Mouse (Mus musculus) heart, embryonic 13.5 days (tissue): ENCODE data around the gene Prn. TPM values are rescaled to one million over a fixed set of nuclear protein-coding genes. Genes with fewer than 3 reads are reported as not detected.

Source experiments
- ATAC-seq: fragments of 200-750 bp; cut with Nextera tagmentation; 2 replicates; pipeline ENCODE4 v1.8.0; 2017; ENCODE audit warnings: moderate TSS enrichment; ENCODE audit not compliant: insufficient number of reproducible peaks, low FRiP score, low TSS enrichment; ENCODE audit errors: extremely low read depth
- H3K27ac ChIP-seq: fragments of 300-500 bp; sonication (generic); replicated peaks from 2 replicates; pipeline ENCODE4 v1.5.1; 2015; ENCODE audit warnings: moderate library complexity, mild to moderate bottlenecking, inconsistent platforms
- H3K27me3 ChIP-seq: fragments of 300-500 bp; sonication (generic); replicated peaks from 2 replicates; pipeline ENCODE4 v1.6.1; 2015; ENCODE audit warnings: mild to moderate bottlenecking, inconsistent platforms
- H3K36me3 ChIP-seq: fragments of 300-500 bp; sonication (generic); 2 replicates; pipeline ENCODE4 v1.6.1; 2015; ENCODE audit warnings: mild to moderate bottlenecking, inconsistent platforms
- H3K4me1 ChIP-seq: fragments of 300-500 bp; sonication (generic); 2 replicates; pipeline ENCODE4 v1.6.1; 2015; ENCODE audit warnings: inconsistent platforms
- H3K4me2 ChIP-seq: fragments of 300-500 bp; sonication (generic); 2 replicates; pipeline ENCODE4 v1.6.1; 2015; ENCODE audit warnings: inconsistent platforms, mild to moderate bottlenecking, moderate library complexity
- H3K4me3 ChIP-seq: fragments of 300-500 bp; sonication (generic); 2 replicates; pipeline ENCODE4 v1.5.1; 2015; ENCODE audit warnings: moderate library complexity, mild to moderate bottlenecking, inconsistent platforms
- H3K9ac ChIP-seq: fragments of 300-500 bp; sonication (generic); 2 replicates; pipeline ENCODE4 v1.6.1; 2015; ENCODE audit warnings: inconsistent platforms, mild to moderate bottlenecking, moderate library complexity
- H3K9me3 ChIP-seq: fragments of 300-500 bp; sonication (generic); 2 replicates; pipeline ENCODE4 v1.6.1; 2016; ENCODE audit warnings: inconsistent platforms
- WGBS: fragments of 180-500 bp; shearing (Covaris S2); methylation state at CpG from one replicate; pipeline ENCODE4 v1.1.7; 2015; ENCODE audit warnings: mixed read lengths; 5-methylcytosine and 5-hydroxymethylcytosine counted together
- polyA plus RNA-seq: library from polyadenylated mRNA; unstranded; fragments of >200 nt; fragmentation: Nextera tagmentation; extraction: Ambion mirVana; gene quantifications from 2 replicates; pipeline ENCODE4 v1.2.1, GENCODE M21; 2015

Prn gene
- polyA plus RNA-seq, 1 experiment from 2014 or later, result not detected

DNA sequence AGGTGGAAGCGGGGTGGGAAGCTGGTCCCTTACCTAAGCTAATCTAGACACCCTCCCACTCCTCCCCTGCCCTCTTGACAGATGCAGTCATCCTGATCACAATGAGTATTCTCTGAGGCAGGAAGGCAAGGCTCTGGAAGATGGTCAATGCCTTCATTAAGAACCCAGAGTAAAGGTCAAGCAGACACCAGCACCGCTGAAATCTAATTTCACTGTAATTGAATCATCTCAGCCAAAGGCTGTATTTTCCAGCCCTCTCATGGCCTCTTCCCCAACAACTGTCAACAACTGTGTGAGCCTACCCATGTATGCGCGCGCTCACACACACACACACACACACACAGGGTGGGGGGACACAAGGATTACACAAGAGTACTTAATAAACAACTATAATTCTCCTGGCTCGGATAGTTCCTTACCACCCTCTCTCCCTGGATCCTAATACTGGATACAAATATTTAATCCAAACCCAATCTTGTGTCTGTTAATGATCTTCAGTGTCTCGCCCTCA, 1.4 kb upstream of the Prn start:
- Histone ChIP-seq H3K4me3 (no peak overlapping the region), H3K27ac (no peak overlapping the region), H3K4me2 (no peak overlapping the region), H3K36me3 (peaks cover 7% of the 10 kb centered on the region), H3K9me3 (no peaks in the 10 kb centered on the region), H3K9ac (no peak overlapping the region), H3K4me1 (peaks cover 61% of the 10 kb centered on the region), H3K27me3 (no peaks in the 10 kb centered on the region)
- 85% methylated on average over 7 of the region's 7 CpGs for WGBS
- ATAC-seq, result no peak

DNA sequence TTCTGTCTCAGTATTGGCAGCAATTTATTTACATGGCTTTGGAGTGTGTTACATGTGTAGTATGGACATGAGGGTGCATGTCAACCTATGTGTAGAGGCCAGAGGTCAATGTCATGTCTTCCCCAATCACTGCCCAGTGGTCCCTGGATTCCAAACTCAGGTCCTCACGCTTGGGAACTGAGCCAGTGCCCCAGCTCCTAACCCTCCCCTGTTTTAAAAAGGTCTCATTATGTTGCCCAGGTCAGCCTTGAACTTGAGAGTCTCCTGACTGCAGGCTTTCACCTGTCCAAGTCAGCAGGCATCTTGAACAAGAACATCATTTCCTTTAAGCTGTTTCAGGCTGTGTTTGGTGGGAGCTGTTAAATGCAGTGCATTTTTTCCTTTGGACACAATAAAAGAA, 851 bp upstream of the Prn start:
- Histone ChIP-seq H3K4me2 (peak overlapping the region; percentile 83; the same call in 1 of the 2 replicates), H3K4me3 (peak overlapping the region; percentile 83; the same call in 1 of the 2 replicates), H3K27ac (no peak overlapping the region), H3K4me1 (peaks cover 57% of the 10 kb centered on the region), H3K9me3 (no peaks in the 10 kb centered on the region), H3K36me3 (peaks cover 12% of the 10 kb centered on the region), H3K9ac (no peak overlapping the region), H3K27me3 (no peaks in the 10 kb centered on the region)
- no peak for ATAC-seq
- 93% methylated on average over 1 of the region's 1 CpGs for WGBS

DNA sequence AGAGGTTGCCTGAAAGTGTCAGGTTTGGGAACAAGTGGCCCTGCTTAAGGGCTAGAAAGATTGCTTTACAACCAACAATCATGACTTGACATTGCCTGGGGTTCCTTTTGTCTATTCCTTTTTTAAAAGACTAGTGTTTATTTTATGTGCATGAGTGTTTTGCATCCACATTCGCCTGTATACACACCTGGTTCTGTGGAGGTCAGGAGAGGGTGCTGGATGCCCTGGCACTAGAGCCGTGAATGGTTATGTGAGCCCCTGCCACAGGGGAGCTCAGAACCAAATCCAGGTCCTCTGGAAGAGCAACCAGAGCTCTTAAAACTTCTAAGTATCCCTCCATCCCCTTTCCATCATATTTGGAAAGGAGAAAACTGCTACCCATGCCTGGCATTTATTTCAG, 1.1 kb downstream of the Prn start:
- no peak for ATAC-seq

DNA sequence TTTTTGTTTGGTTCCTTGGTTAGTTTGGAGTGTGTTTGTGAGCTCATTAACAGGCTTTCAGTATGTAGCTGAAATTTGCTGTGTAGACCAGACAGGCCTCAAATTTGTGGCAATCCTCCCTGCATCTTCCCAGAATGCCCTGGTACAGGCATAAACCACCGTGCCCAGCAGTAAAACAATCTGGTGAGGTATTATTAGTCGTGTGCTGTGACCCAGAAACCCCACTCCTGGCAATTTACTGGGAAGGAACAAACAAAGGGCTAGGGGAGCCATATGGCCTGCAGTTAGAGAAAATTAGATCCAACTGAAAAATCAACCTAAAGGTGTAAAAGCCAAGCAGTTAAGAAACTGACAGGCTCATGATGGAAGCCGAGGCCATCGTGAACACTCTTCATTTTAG, 1.6 kb downstream of the Prn start:
- ATAC-seq, result no peak
- no peaks in the 10 kb centered on the region for H3K9me3 ChIP-seq
- H3K4me2 ChIP-seq, result peak overlapping the region; percentile 83
- peak overlapping the region; percentile 92 for H3K9ac ChIP-seq
- peaks cover 37% of the 10 kb centered on the region for H3K4me1 ChIP-seq
- peaks cover 27% of the 10 kb centered on the region for H3K36me3 ChIP-seq
- peak overlapping the region; percentile 83 for H3K4me3 ChIP-seq
- no peaks in the 10 kb centered on the region for H3K27me3 ChIP-seq
- 61% methylated on average over 4 of the region's 4 CpGs for WGBS
- no peak overlapping the region for H3K27ac ChIP-seq

More for the DNA sequence above, 1.1 kb downstream of the Prn start:
- H3K9me3 ChIP-seq, result no peaks in the 10 kb centered on the region
- H3K36me3 ChIP-seq, result peaks cover 22% of the 10 kb centered on the region
- H3K27ac ChIP-seq, result no peak overlapping the region
- H3K4me3 ChIP-seq, result peak overlapping the region; percentile 83
- no peaks in the 10 kb centered on the region for H3K27me3 ChIP-seq
- peak overlapping the region; percentile 92 for H3K9ac ChIP-seq
- WGBS, result 71% methylated on average over 2 of the region's 2 CpGs
- peak overlapping the region; percentile 83 for H3K4me2 ChIP-seq
- H3K4me1 ChIP-seq, result peaks cover 38% of the 10 kb centered on the region

DNA sequence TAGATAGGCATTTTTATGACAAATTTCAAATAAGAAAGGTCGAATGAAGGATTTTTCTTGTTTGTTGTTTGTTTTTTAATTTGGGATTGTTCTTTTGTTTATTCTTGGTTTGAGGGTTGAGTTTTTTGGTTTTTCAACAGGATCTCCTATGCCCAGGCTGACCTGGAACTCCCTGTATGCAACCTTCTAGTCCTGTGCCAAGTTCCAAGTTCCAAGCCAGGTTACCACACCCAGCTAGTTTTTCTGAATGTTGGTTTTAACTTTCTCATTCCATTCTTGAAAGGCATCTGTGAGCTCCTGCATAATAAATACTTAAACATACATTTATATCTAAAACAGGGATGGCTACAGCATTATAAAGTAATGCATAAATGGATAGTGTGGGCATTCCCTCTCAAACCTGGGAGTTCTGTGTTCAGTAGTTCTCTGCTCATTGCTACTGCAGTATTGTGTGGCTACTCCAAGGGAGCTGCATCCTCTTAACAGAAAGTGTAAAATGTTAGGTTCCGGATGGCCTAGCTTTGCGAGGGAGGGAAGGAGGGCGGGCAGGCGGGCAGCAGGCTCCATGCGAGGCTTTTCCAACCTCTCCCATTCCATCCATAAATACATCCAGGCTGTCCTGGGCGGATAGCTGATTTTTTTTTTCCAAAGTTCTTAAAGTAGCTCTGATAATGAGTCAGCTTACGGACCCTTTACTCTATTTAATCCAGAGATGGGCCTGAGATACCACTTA, 2.9 kb downstream of the Prn start:
- no peak overlapping the region for H3K9ac ChIP-seq
- no peak for ATAC-seq
- WGBS, result 71% methylated on average over 8 of the region's 8 CpGs
- H3K4me1 ChIP-seq, result peaks cover 37% of the 10 kb centered on the region
- peaks cover 32% of the 10 kb centered on the region for H3K36me3 ChIP-seq
- H3K9me3 ChIP-seq, result no peaks in the 10 kb centered on the region
- no peak overlapping the region for H3K4me2 ChIP-seq
- H3K27ac ChIP-seq, result no peak overlapping the region
- H3K27me3 ChIP-seq, result no peaks in the 10 kb centered on the region
- H3K4me3 ChIP-seq, result no peak overlapping the region

DNA sequence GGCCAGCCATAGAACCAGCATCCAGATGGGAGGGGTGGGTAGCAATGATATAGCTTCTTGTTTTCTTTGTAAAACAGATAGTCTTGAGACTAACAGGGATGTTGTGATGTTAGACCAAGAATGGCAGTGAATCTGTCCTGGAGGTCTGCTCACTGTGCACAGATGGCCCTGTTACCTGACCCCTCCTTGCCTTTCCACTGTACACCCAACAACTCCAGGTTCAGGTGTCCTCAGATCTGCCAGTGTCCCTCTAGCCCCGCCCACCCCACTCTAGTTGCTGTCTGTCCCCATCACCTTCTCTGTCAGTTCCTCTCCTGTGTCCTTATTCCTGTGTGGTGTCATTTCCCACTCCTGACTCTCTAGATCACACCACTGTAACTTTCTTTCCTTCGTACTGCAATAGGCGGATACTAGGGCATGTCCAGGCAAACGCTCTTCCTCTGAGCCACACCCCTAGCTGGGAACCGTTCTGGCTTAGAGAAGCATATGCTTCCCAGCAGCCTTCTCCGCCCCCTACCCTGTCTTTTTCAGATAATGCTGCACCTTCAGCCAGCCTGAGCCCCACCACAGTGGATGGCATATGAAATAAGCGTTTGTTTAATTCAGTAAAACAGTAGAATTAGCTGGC, 22.6 kb downstream of the Prn start:
- no peak overlapping the region for H3K4me2 ChIP-seq
- H3K27ac ChIP-seq, result no peak overlapping the region
- no peak for ATAC-seq
- H3K9ac ChIP-seq, result no peak overlapping the region
- H3K4me1 ChIP-seq, result peaks cover 35% of the 10 kb centered on the region
- 63% methylated on average over 7 of the region's 7 CpGs for WGBS
- no peaks in the 10 kb centered on the region for H3K27me3 ChIP-seq
- no peaks in the 10 kb centered on the region for H3K9me3 ChIP-seq
- H3K4me3 ChIP-seq, result no peak overlapping the region
- H3K36me3 ChIP-seq, result peaks cover 14% of the 10 kb centered on the region

DNA sequence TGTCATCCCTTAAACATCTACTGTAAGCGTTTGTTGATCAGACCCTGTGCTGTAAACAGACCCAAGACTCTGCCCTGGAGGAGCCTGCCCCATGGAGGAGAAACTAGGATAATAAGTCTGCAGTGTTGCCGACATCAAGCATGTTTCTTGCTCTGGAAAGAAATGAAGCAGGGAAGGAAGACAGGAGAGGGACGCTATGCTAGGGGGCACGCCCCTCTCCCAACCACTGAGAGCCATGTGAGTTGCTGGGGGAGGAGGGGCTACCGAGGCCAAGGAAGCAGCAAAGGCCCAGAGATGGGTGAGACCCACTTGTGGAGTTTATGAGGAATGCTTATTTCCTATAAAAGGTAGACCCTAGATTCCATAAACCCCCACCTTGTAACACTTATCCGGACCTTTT, 23.3 kb downstream of the Prn start:
- no peaks in the 10 kb centered on the region for H3K9me3 ChIP-seq
- WGBS, result 54% methylated on average over 6 of the region's 6 CpGs
- H3K36me3 ChIP-seq, result peaks cover 15% of the 10 kb centered on the region

DNA sequence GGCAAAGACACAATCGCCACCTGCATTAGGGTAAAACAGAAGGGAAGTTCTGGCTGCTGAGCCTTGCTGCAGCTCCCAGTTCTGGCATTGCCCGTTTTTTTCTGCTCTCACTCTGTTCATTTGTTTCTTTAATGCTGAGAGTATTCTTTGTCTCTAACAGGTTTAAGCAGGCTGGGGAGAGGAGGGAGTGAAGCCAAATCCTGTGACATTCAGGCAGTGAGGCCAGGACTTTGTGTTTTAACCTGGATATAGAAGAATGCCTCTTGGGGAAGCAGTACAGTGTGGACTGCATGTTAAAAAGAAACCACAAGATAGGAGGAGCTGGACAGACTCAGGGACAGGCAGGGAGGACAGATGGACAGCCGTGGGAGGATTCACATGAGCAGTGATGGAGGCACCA, 23.8 kb downstream of the Prn start:
- H3K27me3 ChIP-seq, result no peaks in the 10 kb centered on the region
- no peak overlapping the region for H3K4me2 ChIP-seq
- H3K4me1 ChIP-seq, result peaks cover 47% of the 10 kb centered on the region
- H3K9me3 ChIP-seq, result no peaks in the 10 kb centered on the region
- ATAC-seq, result no peak
- WGBS, result 76% methylated on average over 3 of the region's 3 CpGs
- peak overlapping the region; percentile 34; the same call in 1 of the 2 replicates for H3K9ac ChIP-seq
- H3K36me3 ChIP-seq, result peaks cover 15% of the 10 kb centered on the region
- peak overlapping the region; percentile 17 for H3K27ac ChIP-seq
- no peak overlapping the region for H3K4me3 ChIP-seq

More for the DNA sequence above, 23.3 kb downstream of the Prn start:
- Histone ChIP-seq H3K27ac (no peak overlapping the region), H3K4me3 (no peak overlapping the region), H3K27me3 (no peaks in the 10 kb centered on the region), H3K4me2 (no peak overlapping the region), H3K9ac (no peak overlapping the region), H3K4me1 (peaks cover 42% of the 10 kb centered on the region)
- no peak for ATAC-seq

DNA sequence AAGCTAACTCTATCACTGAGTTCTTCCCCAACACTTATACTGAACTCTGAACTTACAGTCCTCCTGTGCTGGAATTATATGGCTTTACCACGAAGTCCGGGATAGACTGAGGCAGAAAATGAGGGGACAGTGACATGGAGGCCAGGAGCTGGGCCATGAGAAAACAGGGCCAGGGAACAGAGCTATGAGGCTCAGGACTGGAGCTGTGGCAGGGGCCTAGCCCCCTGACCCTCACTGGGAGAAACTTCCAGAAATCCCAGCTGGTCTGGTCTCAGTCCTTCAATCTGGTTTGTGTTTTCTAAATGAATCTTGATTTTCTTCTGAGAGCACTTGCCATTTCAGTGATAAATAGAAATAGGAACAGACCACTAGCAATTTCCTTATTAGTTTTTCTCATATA, 24.5 kb downstream of the Prn start:
- H3K9ac ChIP-seq, result no peak overlapping the region
- H3K36me3 ChIP-seq, result peaks cover 15% of the 10 kb centered on the region
- WGBS, result 85% methylated on average over 2 of the region's 2 CpGs
- H3K4me2 ChIP-seq, result no peak overlapping the region
- H3K4me3 ChIP-seq, result no peak overlapping the region
- no peak overlapping the region for H3K27ac ChIP-seq
- ATAC-seq, result no peak
- H3K4me1 ChIP-seq, result peaks cover 47% of the 10 kb centered on the region
- no peaks in the 10 kb centered on the region for H3K9me3 ChIP-seq
- H3K27me3 ChIP-seq, result no peaks in the 10 kb centered on the region

DNA sequence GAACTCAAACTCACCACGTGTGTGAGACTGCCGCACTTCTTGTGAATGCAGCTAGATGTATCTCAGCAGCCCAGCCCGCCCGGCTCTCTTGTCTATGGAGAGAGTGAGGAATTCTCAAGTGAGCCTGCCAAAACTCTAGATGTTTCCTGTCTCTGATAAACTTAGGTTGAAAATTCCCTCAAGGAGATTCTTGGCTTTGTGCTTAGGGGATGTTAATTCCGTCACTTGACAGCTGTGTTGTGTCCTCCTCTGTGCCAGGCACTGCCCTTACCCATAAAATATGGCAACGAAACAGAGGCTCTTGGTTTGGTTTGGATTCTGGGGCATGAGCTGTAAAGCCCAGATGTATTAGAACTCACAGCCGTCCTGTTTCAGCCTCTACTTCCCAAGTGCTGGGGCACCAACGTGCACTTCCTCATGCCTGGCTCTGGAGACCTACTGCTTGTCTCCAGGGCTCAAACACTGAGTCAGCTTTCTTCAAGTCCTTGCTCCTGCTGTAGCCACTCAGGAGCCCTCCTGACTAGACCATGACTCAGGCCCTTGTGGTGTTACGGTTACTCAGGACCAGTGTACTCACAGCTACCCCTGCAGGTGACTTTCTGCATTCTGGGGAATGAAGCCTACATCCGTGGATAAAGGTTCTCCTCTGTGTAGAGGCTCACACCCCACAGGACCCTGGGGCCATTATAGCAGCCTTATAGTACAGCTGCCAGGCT, 25.8 kb downstream of the Prn start:
- H3K4me2 ChIP-seq, result no peak overlapping the region
- H3K4me1 ChIP-seq, result peaks cover 47% of the 10 kb centered on the region
- peaks cover 15% of the 10 kb centered on the region for H3K36me3 ChIP-seq
- peak; percentile 50; the same call in 1 of the 2 replicates for ATAC-seq
- no peaks in the 10 kb centered on the region for H3K27me3 ChIP-seq
- no peak overlapping the region for H3K4me3 ChIP-seq
- 44% methylated on average over 10 of the region's 10 CpGs for WGBS
- H3K9ac ChIP-seq, result no peak overlapping the region
- H3K9me3 ChIP-seq, result no peaks in the 10 kb centered on the region
- peak overlapping the region; percentile 60 for H3K27ac ChIP-seq

DNA sequence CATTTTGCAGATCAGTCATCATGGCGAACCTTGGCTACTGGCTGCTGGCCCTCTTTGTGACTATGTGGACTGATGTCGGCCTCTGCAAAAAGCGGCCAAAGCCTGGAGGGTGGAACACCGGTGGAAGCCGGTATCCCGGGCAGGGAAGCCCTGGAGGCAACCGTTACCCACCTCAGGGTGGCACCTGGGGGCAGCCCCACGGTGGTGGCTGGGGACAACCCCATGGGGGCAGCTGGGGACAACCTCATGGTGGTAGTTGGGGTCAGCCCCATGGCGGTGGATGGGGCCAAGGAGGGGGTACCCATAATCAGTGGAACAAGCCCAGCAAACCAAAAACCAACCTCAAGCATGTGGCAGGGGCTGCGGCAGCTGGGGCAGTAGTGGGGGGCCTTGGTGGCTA, 26.7 kb downstream of the Prn start:
- Histone ChIP-seq H3K4me3 (no peak overlapping the region), H3K4me2 (no peak overlapping the region), H3K4me1 (peaks cover 47% of the 10 kb centered on the region), H3K9ac (no peak overlapping the region), H3K36me3 (peaks cover 15% of the 10 kb centered on the region), H3K9me3 (no peaks in the 10 kb centered on the region), H3K27me3 (no peaks in the 10 kb centered on the region), H3K27ac (no peak overlapping the region)
- no peak for ATAC-seq
- WGBS, result 95% methylated on average over 10 of the region's 10 CpGs
